Mouse (Mus musculus) adrenal gland, postnatal 4 days (tissue): ENCODE measurements at regions not wholly inside any gene's neighbourhood (a gene's known extent, or its start where the extent isn't known, plus 50 kb on each side); places are given as distances from the start of the nearest gene placed in this dataset.

Experiments used
- DNase-seq, 2 experiments: peaks; one replicate each; pipeline ENCODE4 v3.0.0; 2021 to 2022; ENCODE audit warnings: low spot score in 2 of 2, mixed read lengths in 2 of 2

- DNase-seq = no peak
These were observed 191.8 kb upstream of the Pabpc6 start for GRCm38 (mm10) chr17:9861346-9861745.

GRCm38 (mm10) chr17:9848559-9849357 lies 179.2 kb upstream of the Pabpc6 start:
- DNase-seq = no peak

GRCm38 (mm10) chr17:9845451-9846075 lies 176.0 kb upstream of the Pabpc6 start:
- no peak for DNase-seq

- DNase-seq = no peak
These were observed 171.6 kb upstream of the Pabpc6 start for GRCm38 (mm10) chr17:9841103-9841502.

GRCm38 (mm10) chr17:9839256-9839655 lies 169.7 kb upstream of the Pabpc6 start:
- DNase-seq = no peak

- no peak for DNase-seq
These were observed 167.7 kb upstream of the Pabpc6 start for GRCm38 (mm10) chr17:9836995-9837842.

GRCm38 (mm10) chr17:9829895-9830294 lies 160.4 kb upstream of the Pabpc6 start:
- no peak for DNase-seq

GRCm38 (mm10) chr17:9821358-9821757 lies 151.8 kb upstream of the Pabpc6 start:
- DNase-seq = no peak

- no peak for DNase-seq
These were observed 147.5 kb upstream of the Pabpc6 start for GRCm38 (mm10) chr17:9817056-9817455.

GRCm38 (mm10) chr17:9797069-9797468 lies 127.6 kb upstream of the Pabpc6 start:
- no peak for DNase-seq

GRCm38 (mm10) chr17:9796225-9796988 lies 126.9 kb upstream of the Pabpc6 start:
- DNase-seq = no peak

- DNase-seq = no peak
These were observed 109.3 kb upstream of the Pabpc6 start for GRCm38 (mm10) chr17:9778866-9779265.

GRCm38 (mm10) chr17:9777165-9777564 lies 107.6 kb upstream of the Pabpc6 start:
- no peak for DNase-seq

GRCm38 (mm10) chr17:9776286-9777016 lies 106.9 kb upstream of the Pabpc6 start:
- DNase-seq = no peak

GRCm38 (mm10) chr17:9775668-9776151 lies 106.2 kb upstream of the Pabpc6 start:
- no peak for DNase-seq

GRCm38 (mm10) chr17:9774740-9775629 lies 105.5 kb upstream of the Pabpc6 start:
- no peak for DNase-seq

- DNase-seq = no peak
These were observed 104.2 kb upstream of the Pabpc6 start for GRCm38 (mm10) chr17:9773744-9774143.

GRCm38 (mm10) chr17:9768275-9768674 lies 98.8 kb upstream of the Pabpc6 start:
- no peak for DNase-seq

GRCm38 (mm10) chr17:9765680-9766250 lies 96.2 kb upstream of the Pabpc6 start:
- DNase-seq = no peak
